Mouse (Mus musculus) midbrain, embryonic 13.5 days (tissue): ENCODE data around the gene Gm10337. TPM values are rescaled to one million over a fixed set of nuclear protein-coding genes. Genes with fewer than 3 reads are reported as not detected.

ENCODE experiments used
- ATAC-seq: fragments of 200-750 bp; cut with Nextera tagmentation; 2 replicates; pipeline ENCODE4 v1.8.0; 2017; ENCODE audit warnings: mild to moderate bottlenecking, moderate TSS enrichment, moderate library complexity
- H3K27ac ChIP-seq: fragments of 300-500 bp; sonication (generic); 2 replicates; pipeline ENCODE4 v1.5.1; 2015; ENCODE audit warnings: inconsistent platforms, mild to moderate bottlenecking, moderate library complexity
- H3K27me3 ChIP-seq: fragments of 300-500 bp; sonication (generic); 2 replicates; pipeline ENCODE4 v1.6.1; 2015; ENCODE audit warnings: mild to moderate bottlenecking, inconsistent platforms
- H3K36me3 ChIP-seq: fragments of 300-500 bp; sonication (generic); 2 replicates; pipeline ENCODE4 v1.6.1; 2015; ENCODE audit warnings: mild to moderate bottlenecking, inconsistent platforms
- H3K4me1 ChIP-seq: fragments of 300-500 bp; sonication (generic); replicated peaks from 2 replicates; pipeline ENCODE4 v1.6.1; 2015; ENCODE audit warnings: inconsistent platforms
- H3K4me2 ChIP-seq: fragments of 300-500 bp; sonication (generic); replicated peaks from 2 replicates; pipeline ENCODE4 v1.6.1; 2015; ENCODE audit warnings: moderate library complexity, mild to moderate bottlenecking, inconsistent platforms
- H3K4me3 ChIP-seq: fragments of 300-500 bp; sonication (generic); replicated peaks from 2 replicates; pipeline ENCODE4 v1.5.1; 2015; ENCODE audit warnings: mild to moderate bottlenecking, inconsistent platforms
- H3K9ac ChIP-seq: fragments of 300-500 bp; sonication (generic); replicated peaks from 2 replicates; pipeline ENCODE4 v1.6.1; 2015; ENCODE audit warnings: mild to moderate bottlenecking, inconsistent platforms
- H3K9me3 ChIP-seq: fragments of 300-500 bp; sonication (generic); 2 replicates; pipeline ENCODE4 v1.6.1; 2016; ENCODE audit warnings: mild to moderate bottlenecking, inconsistent platforms
- WGBS: fragments of 180-500 bp; shearing (Covaris S2); methylation state at CpG from one replicate; pipeline ENCODE4 v1.1.7; 2015; 5-methylcytosine and 5-hydroxymethylcytosine counted together
- polyA plus RNA-seq: library from polyadenylated mRNA; unstranded; fragments of >200 nt; fragmentation: Nextera tagmentation; extraction: Ambion mirVana; gene quantifications from 2 replicates; pipeline ENCODE4 v1.2.1, GENCODE M21; 2015

The Gm10337 gene
- polyA plus RNA-seq, 1 experiment from 2014 or later = 4.5 TPM

DNA sequence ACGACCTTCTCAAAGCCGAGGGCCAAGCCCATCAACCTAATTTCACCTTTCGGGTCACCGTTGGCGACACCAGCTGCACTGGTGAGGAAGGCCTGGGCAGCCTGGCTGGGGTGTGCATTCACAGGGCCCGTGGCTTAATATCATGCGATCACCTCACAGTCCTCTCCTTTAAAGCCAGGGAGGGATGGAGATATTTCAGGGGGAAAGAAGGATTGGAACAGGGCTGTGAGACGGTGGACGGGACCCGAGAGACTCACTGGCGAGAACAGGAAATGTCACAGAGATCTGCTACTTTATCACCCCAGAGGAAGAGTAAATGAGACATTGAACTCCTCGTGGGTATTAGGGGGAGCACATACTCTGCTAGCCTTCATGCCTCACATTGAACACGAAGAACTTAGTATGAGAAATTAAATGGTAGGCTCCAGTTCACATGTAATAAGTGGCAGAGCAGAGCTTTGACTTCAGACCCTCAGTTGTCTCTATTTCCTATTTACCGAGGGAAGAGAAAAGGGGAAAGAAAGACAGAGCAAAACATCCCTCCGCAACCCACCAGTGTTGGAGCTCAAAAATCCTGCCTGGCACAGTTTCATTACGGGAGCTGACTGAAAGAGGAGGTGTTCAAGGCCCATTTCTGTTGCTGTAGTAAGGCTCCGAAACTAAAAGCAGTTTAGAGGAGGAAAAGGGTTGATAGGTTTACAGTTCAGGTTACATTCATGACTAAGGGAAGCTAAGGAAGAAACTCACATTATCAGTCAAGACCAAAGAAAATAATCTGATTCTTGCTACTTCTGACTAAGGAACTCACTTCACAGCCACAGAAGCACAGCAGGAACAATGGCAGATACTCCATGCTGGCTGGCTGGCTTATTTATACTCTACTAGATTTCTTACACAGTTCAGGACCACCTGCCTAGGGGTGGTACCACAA lies 16.0 kb downstream of the Gm10337 start:
- H3K4me3 ChIP-seq = peak overlapping the region; percentile 69
- H3K4me2 ChIP-seq = peak overlapping the region; percentile 79
- H3K27me3 ChIP-seq = no peaks in the 10 kb centered on the region
- 72% methylated on average over 17 of the region's 17 CpGs for WGBS
- peak overlapping the region; percentile 84 for H3K9ac ChIP-seq
- peaks cover 37% of the 10 kb centered on the region for H3K4me1 ChIP-seq
- peaks cover 37% of the 10 kb centered on the region for H3K36me3 ChIP-seq
- H3K27ac ChIP-seq = peak overlapping the region; percentile 99
- no peaks in the 10 kb centered on the region for H3K9me3 ChIP-seq
- ATAC-seq = no peak

DNA sequence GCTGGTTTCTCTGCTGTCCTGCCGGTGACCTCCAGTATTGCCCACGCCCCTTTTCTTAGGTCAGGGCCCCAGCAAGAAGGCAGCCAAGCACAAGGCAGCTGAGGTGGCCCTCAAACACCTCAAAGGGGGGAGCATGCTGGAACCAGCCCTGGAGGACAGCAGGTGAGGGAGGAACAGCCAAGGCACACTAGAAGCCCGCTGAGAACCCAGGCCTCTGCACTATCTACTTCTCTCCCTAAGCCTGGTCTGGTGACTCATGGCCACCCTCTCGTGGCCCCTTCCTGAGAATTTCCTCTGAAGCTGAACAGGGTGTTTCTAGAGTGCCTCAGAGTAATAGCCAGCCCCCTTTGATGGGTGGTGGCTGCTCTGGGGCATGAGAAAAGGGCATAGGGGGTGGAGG lies 16.9 kb downstream of the Gm10337 start:
- peaks cover 40% of the 10 kb centered on the region for H3K36me3 ChIP-seq
- H3K27me3 ChIP-seq = no peaks in the 10 kb centered on the region
- H3K4me3 ChIP-seq = no peak overlapping the region
- no peak overlapping the region for H3K27ac ChIP-seq
- no peaks in the 10 kb centered on the region for H3K9me3 ChIP-seq
- ATAC-seq = no peak
- H3K9ac ChIP-seq = no peak overlapping the region
- H3K4me1 ChIP-seq = peaks cover 28% of the 10 kb centered on the region
- WGBS = 94% methylated on average over 4 of the region's 4 CpGs
- no peak overlapping the region for H3K4me2 ChIP-seq

DNA sequence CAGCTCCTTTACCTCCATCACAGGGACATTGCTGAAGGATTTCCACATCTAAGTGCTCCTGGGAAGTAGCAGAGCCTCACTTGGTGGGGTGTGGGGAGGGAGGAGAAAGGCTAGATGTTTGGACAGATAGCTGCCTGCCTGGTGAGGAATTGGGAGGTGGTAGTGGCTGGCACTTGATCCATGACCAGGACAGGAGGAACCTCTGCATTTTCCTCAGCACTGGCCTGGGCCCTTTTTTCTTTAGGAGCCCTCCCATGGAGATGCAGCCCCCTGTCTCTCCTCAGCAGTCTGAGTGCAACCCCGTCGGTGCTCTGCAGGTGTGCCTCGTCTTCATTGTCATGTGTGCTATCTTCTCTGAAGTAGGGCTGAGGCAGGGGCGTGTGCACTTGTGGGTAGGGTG lies 18.0 kb downstream of the Gm10337 start:
- no peaks in the 10 kb centered on the region for H3K9me3 ChIP-seq
- WGBS = 81% methylated on average over 4 of the region's 4 CpGs
- no peak overlapping the region for H3K4me2 ChIP-seq
- no peak for ATAC-seq
- H3K4me3 ChIP-seq = no peak overlapping the region
- peaks cover 46% of the 10 kb centered on the region for H3K36me3 ChIP-seq
- peaks cover 20% of the 10 kb centered on the region for H3K4me1 ChIP-seq
- H3K9ac ChIP-seq = no peak overlapping the region
- H3K27ac ChIP-seq = no peak overlapping the region
- H3K27me3 ChIP-seq = no peaks in the 10 kb centered on the region

DNA sequence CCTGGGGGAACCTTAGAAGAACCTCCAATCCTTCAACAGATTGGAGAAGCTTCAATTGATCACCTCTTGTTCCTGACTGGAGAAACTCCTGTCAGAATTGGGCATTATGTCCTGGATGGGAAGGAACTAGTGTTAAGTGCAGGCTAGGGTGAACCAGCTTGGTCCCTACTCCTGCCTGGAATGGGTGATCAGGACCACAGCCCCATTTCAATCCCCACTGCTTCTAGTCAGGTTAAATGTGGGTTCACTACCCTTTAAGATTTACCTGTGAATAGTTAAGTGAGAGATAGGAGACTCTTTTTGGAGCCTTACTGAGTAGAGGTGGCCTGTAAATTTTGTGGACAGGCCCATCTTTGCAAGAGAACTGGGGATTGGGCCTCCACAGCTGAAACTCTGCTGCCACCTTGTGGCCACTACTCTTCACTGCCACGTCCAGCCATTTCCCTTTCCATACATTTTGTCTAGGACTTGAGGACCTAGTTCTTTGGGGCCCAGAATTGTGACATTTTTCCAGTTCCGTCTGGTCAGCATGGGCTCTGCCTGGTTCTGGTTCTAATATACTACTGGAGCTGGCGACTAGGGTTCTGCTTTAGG lies 21.5 kb downstream of the Gm10337 start, which contains the start of gene Npff:
Gene Npff, minus strand, starts transcription at position 51 of the 594 bp plus-strand sequence.
- Histone ChIP-seq H3K9me3 (no peaks in the 10 kb centered on the region), H3K4me2 (no peak within 1 kb of the TSS), H3K4me3 (no peak within 1 kb of the TSS), H3K27ac (no peak within 1 kb of the TSS; the same call in 1 of the 2 replicates), H3K4me1 (0 out of 2 replicates have a peak, but pooled peaks cover 2% of the 10 kb centered on the region), H3K36me3 (peaks cover 75% of the 10 kb centered on the region), H3K9ac (no peak within 1 kb of the TSS; the same call in 1 of the 2 replicates), H3K27me3 (no peaks in the 10 kb centered on the region)
- whole genome bisulfite sequencing = 7% methylated on average over 3 of the region's 3 CpGs
- no peak for ATAC-seq

DNA sequence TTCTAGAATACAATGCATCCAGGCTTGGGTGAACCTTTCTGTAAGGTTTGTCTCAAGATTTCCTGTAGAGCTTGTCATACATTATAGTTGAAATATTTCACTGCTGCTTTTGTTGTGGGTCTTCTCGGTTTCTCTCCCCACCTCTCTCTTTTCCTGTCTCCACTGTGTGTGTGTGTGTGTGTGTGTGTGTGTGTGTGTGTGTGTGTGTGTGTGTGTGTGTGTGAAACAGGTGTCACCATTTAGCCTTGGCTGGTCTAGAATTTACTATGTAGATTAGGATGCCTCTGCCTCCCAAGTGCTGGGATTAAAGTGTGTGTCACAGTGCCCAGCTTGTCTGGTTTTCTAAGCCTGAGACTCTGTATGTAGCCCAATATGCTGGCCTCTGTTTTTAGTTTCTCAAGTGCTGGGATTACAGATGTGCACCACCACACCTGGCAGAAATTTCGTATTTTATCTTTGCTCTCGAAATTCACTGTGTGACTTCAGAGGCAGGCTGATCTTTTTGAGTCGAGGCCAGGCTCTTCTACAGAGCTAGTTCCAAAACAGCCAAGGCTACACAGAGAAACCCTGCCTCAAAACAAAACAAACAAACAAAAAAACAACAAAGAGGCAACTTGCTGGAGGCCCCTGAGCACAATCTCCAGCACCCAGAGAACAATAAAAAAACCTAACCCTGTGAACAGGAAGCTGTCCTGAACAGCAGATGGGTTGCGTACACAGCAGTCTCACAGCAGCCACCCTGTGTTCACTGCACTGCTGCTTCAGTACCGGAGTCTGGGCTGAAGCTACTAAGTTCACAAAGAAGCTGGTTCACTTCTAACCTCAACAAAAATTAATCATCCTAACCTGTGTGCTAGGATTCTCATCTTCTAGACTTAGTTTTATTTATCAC lies 22.8 kb downstream of the Gm10337 start:
- no peak overlapping the region for H3K4me2 ChIP-seq
- no peaks in the 10 kb centered on the region for H3K9me3 ChIP-seq
- ATAC-seq = no peak
- no peak overlapping the region for H3K9ac ChIP-seq
- no peak overlapping the region for H3K27ac ChIP-seq
- WGBS = 88% methylated on average over 6 of the region's 6 CpGs
- peaks cover 74% of the 10 kb centered on the region for H3K36me3 ChIP-seq
- no peaks in the 10 kb centered on the region for H3K4me1 ChIP-seq
- no peaks in the 10 kb centered on the region for H3K27me3 ChIP-seq
- no peak overlapping the region for H3K4me3 ChIP-seq

DNA sequence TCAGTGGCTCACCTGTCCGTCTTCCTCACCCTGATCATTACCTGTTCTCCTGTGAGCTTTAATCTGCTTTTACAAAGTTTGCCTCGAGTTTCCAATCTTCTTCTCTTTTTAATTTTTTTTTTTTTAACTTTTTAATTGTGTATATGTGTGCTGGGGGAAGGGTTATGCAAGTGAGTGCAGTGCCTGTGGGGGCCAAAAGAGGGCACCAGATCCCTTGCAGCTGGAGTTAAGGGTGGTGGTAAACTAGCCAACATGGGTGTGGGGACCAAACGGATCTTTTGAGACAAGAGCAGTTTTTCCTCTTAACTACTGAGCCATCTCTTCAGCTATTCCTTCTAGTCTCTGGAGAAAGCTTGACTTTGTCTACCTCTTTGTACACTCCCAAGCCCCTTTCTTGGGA lies 24.4 kb downstream of the Gm10337 start:
- Histone ChIP-seq H3K9ac (no peak overlapping the region), H3K4me2 (no peak overlapping the region), H3K4me1 (no peaks in the 10 kb centered on the region), H3K27me3 (no peaks in the 10 kb centered on the region), H3K27ac (no peak overlapping the region), H3K9me3 (no peaks in the 10 kb centered on the region), H3K4me3 (no peak overlapping the region), H3K36me3 (peaks cover 64% of the 10 kb centered on the region)
- 72% methylated on average over 3 of the region's 3 CpGs for WGBS
- no peak for ATAC-seq

DNA sequence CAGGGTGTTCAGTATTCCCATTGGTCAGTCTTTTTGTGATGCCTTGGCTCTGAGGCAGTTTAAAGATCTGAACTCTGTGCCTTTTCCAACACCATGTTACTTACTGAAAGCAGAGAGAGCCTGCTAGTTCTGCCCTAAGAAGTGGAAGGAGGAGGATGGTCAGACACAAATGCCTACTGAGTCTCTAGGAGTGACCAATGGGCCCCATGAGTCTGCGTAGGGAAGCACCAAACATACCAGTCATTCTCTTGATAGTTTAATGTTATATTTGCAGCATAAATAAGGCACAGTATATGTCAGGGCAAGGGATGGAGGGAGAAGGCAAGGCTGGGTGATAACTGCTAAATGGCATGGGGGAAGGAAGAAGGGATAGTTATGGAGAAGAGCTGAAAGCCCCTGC lies 24.9 kb downstream of the Gm10337 start:
- H3K27me3 ChIP-seq = no peaks in the 10 kb centered on the region
- no peaks in the 10 kb centered on the region for H3K4me1 ChIP-seq
- ATAC-seq = no peak
- H3K9me3 ChIP-seq = no peaks in the 10 kb centered on the region
- H3K9ac ChIP-seq = no peak overlapping the region
- no peak overlapping the region for H3K4me3 ChIP-seq
- no peak overlapping the region for H3K27ac ChIP-seq
- no peak overlapping the region for H3K4me2 ChIP-seq
- peaks cover 67% of the 10 kb centered on the region for H3K36me3 ChIP-seq
- WGBS = 96% methylated on average over 1 of the region's 1 CpGs

DNA sequence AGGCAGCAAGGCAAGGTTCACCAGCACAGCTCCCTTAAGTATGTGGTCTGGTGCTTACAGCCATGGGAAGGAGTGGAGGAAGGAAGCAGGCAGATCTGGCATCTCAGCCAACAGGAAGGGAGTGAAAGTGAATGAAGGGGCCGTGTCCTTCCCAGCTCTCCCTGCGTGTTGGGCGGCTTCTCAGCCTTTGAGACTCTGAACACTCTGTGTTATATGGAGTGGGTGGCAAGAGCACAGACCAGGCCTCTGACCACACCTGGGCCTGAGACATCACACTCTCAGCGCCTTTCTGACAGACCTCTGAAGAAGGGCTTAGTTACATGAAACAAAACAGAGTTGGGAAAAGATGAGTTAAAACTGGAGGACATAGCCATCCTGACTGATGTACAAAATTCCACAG lies 27.0 kb downstream of the Gm10337 start:
- no peak overlapping the region for H3K27ac ChIP-seq
- H3K4me1 ChIP-seq = no peaks in the 10 kb centered on the region
- ATAC-seq = no peak
- H3K4me3 ChIP-seq = no peak overlapping the region
- H3K27me3 ChIP-seq = no peaks in the 10 kb centered on the region
- peaks cover 64% of the 10 kb centered on the region for H3K36me3 ChIP-seq
- no peaks in the 10 kb centered on the region for H3K9me3 ChIP-seq
- H3K9ac ChIP-seq = no peak overlapping the region
- WGBS = 89% methylated on average over 4 of the region's 4 CpGs
- no peak overlapping the region for H3K4me2 ChIP-seq

DNA sequence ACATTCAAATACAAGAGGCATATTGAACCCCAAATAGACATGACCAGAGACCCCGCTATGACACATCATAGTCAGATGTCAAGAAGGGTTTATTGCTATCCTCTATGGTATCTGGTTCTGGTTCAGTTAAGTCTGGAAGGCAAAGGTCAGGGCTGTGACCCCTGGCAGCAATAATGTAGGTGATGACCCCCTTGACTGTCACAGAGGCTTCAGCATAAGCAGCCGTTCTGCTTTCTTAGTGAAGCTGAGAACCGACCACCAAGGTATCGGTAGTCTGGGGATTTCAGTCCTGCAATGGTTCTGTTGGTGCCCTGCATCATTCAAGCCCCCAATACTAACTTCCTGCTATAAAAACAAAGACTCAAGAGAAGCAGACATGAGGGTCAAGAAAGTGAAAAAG lies 28.1 kb downstream of the Gm10337 start:
- Histone ChIP-seq H3K4me1 (no peaks in the 10 kb centered on the region), H3K4me2 (no peak overlapping the region), H3K4me3 (no peak overlapping the region), H3K36me3 (peaks cover 66% of the 10 kb centered on the region), H3K27me3 (no peaks in the 10 kb centered on the region), H3K27ac (no peak overlapping the region), H3K9ac (no peak overlapping the region), H3K9me3 (no peaks in the 10 kb centered on the region)
- 89% methylated on average over 4 of the region's 4 CpGs for WGBS
- ATAC-seq = no peak

DNA sequence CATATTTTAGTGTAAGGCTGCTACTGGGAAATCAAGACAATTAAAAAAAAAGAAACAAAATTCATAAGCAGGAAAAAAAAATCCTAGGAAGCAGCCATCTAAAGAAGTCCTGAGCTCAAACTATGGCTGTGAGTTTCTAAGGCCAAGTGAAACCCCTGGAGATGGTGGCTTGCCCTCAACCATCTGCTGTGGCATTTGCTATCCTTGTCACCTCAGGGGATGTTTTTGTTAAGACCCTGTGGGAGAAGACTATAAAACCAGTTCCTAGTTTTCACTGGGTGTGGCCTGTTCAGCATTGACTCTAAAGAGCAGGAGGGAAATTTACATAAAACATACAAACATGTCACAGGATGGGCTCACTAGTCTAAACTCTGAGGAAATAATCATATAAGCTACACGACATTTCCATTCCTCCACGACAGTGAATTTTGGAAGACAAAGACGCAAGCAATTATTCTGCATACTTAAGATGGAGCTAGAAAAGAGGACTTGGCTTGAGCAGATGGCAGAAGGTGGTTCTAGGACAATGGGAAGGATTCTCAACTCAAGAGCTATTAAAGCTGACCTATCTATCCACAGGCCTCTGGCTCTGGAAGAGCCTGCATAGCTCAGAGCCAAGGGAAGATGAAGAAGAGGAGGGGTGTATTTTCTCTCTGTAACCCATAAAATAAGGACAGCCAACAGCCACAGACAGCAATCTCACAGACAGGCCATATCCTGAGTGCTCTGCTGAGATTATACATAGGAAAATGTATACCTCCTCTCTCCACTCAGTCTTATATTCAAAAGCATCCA lies 28.8 kb downstream of the Gm10337 start:
- 89% methylated on average over 3 of the region's 3 CpGs for WGBS
- H3K27ac ChIP-seq = no peak overlapping the region

DNA sequence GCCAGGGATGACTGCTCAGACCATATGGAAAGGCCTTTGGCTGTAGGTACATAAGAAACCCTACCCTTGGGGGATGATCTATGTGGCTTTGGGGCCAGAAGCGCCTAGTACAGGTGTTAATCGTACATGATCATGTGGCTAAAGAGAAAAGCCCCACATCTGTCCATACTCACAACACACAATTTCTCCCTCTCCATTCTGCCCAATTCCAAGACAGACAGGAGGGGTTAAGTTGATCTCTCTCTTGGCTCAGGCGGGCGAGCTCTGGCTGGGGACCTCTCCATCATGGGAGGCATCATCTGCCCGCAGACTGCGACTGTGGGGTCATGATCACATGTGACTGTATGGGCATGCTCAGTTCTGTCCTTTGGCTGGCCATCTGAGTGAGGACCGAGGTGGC lies 30.4 kb downstream of the Gm10337 start:
- Histone ChIP-seq H3K27me3 (no peaks in the 10 kb centered on the region), H3K4me2 (no peak overlapping the region), H3K36me3 (peaks cover 61% of the 10 kb centered on the region), H3K9ac (no peak overlapping the region), H3K4me3 (no peak overlapping the region), H3K27ac (no peak overlapping the region), H3K9me3 (no peaks in the 10 kb centered on the region), H3K4me1 (no peaks in the 10 kb centered on the region)
- no peak for ATAC-seq
- WGBS = 90% methylated on average over 7 of the region's 7 CpGs

More for the DNA sequence above, 28.8 kb downstream of the Gm10337 start:
- Histone ChIP-seq H3K4me1 (no peaks in the 10 kb centered on the region), H3K4me2 (no peak overlapping the region), H3K4me3 (no peak overlapping the region), H3K9ac (no peak overlapping the region), H3K9me3 (no peaks in the 10 kb centered on the region), H3K27me3 (no peaks in the 10 kb centered on the region), H3K36me3 (peaks cover 69% of the 10 kb centered on the region)
- ATAC-seq = no peak
